Mouse (Mus musculus) small intestine, adult 2 months (tissue): ENCODE results near the gene Mapk8ip1.

ENCODE experiments used
- CTCF ChIP-seq: fragments of 200-500 bp; IDR thresholded peaks from 2 replicates; pipeline ENCODE4 v1.5.1; 2012; ENCODE audit warnings: low read depth, mild to moderate bottlenecking, control low read depth, inconsistent platforms, low read length, moderate library complexity, mixed read lengths; ENCODE audit not compliant: insufficient replicate concordance, insufficient read length; ENCODE audit errors: extremely low read depth
- POLR2A ChIP-seq: fragments of 200-500 bp; IDR thresholded peaks from 2 replicates; pipeline ENCODE4 v1.6.1; 2012; ENCODE audit warnings: low read depth, mild to moderate bottlenecking, control low read depth, inconsistent platforms, low read length, moderate library complexity

- TF ChIP-seq CTCF = no peak
- no peak for TF ChIP-seq POLR2A
Observed at GRCm38 (mm10) chr2:92405687-92406086, 4.6 kb upstream of the Mapk8ip1 start.
